Mouse (Mus musculus) hematopoietic stem cell, adult 5-6 weeks (primary cell): ENCODE data around the gene Fxyd6. TPM values are rescaled to one million over a fixed set of nuclear protein-coding genes. Genes with fewer than 3 reads are reported as not detected.

Experiments used
- ATAC-seq, 2 experiments: fragments of 125-278 bp in 1 of 2; replicated peaks in 1 of 2; 2 replicates each; pipeline ENCODE4 v1.8.0; 2016 to 2017; ENCODE audit warnings: inconsistent platforms in 2 of 2, mild to moderate bottlenecking in 2 of 2, moderate number of reproducible peaks in 2 of 2, low read depth in 1 of 2, moderate TSS enrichment in 1 of 2; ENCODE audit not compliant: low FRiP score in 2 of 2, poor library complexity in 2 of 2, severe bottlenecking in 2 of 2, insufficient read depth in 1 of 2, low TSS enrichment in 1 of 2
- total RNA-seq: library from RNA; stranded (forward); fragments of 172-1452, 232-1000 nt; gene quantifications from 2 replicates; pipeline ENCODE4 v1.2.3, GENCODE M21; 2017

Fxyd6 gene
- total RNA-seq, 1 experiment from 2014 or later = not detected

DNA sequence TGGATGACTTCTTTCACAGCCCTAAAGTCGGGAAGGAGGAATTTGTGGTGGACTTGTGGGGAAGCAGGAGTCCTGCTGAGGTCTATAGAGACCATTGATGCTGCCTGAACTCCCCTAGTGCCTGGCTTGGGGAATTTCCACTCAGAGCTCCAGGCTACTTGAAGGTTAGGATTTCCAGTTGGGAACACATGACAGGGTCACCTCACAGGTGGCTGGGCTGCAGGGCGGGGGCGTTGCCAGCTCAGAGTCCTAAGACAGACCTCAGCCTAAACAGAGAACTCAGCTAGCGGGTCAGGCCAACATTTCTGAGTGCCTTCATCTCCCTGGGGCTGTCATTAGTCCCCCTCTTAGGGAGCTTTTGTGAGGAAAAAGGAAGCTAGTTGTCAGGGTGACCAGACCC is 31.9 kb downstream of the Fxyd6 start:
- no peak for ATAC-seq

DNA sequence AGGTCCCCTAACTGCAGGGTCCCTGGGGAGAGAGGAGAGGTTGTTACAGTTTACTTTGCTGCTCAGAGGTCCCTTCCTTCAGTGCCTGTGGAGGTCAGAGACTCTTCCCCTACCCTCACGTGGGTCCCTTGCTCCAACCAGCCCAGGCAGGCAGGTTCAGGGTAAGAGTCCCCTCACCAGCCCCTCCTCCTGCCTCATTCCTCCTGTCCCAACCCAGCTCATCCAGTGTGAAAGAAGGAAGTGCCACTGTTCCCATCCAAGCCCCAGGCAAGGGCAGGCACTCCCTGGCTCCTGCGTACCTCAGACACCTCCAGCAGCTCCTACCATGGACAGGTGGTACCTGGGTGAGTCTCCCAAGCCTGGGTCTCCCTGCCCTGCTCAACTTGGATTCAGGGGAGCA is 33.0 kb downstream of the Fxyd6 start:
- ATAC-seq = no peak

DNA sequence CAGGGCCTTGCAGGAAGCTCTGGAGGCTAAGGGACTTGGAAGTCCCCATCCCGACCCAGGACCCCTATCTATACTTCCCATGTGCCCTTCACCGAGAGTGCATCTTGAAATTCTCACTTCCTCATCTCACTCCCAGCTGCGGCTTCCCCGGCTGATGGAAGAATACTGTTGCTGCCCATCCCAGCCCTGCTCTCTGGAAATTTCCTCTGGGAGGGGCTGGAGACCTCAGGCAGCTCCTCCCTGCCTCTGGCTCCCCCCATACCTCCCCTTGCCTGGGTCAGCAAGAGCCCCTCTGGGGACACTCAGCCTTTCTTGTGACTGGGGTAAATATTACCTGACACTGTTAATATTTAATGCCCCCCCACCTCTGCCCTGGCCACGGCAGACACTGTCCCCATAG is 35.7 kb downstream of the Fxyd6 start:
- no peak for ATAC-seq

DNA sequence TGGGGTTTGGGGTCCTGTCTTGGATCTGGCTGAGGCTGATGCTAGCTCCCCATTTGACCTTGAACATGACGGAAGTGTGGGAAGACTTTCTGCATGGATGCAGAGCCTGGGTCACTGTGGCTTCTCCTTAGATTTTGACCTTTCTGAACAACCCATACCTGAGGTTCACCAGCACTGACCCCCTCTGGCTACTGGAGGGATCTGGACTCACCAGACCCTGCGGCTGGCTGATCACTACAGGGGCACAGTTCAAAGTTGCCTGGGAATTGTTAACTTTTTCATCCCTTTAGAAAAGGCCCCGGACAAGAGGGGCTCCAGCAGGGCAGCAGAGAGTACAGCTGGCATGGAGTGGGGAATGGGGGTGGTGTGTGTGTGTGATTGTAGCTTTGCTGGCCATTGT is 36.8 kb downstream of the Fxyd6 start:
- no peak for ATAC-seq

DNA sequence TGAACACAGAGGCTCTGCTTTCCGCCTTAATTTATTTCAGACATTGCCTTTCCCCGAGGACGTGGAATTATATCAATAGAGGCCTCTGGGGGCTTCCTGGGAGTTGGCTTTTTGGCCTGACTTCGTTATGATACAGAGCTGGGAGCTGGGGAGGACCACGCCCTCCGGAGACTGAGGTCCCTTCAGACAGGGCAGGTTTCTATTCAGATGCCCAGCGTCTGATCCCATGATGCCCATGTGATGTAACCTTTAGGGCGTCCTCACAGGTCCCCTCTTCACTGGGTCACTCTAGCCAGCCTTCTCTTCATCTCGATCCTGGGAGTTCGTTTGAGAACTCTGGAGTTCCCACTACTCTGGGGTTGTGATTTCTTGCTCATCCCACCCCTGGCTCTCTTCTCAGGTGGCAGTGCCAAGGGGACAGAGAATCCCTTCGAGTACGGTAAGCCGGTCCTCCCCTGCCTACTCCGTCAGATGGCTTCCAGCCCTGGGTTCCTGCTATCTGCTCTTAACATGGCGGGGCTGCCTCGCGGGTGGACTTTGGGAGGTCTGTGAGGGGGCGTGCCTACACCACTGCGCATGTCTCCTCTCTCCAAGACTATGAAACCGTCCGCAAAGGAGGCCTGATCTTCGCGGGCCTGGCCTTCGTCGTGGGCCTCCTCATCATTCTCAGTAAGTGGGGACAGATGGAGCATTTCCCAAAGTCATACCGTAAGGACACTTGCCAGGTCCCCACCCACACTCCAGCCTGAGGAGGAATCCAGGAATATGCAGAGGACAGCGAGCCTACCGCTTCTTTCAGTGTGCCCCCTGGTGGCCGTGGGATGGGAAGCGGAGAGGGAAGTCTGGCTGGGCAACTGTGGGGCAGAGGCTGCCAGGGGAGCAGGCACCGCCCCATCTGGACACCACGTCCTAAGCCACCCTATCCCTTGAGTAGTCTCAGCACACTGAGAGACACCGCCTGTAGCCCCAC is 38.0 kb downstream of the Fxyd6 start:
- peak in 1 of 2 experiments; percentile 69; a peak in 3 of 4 replicates for ATAC-seq

DNA sequence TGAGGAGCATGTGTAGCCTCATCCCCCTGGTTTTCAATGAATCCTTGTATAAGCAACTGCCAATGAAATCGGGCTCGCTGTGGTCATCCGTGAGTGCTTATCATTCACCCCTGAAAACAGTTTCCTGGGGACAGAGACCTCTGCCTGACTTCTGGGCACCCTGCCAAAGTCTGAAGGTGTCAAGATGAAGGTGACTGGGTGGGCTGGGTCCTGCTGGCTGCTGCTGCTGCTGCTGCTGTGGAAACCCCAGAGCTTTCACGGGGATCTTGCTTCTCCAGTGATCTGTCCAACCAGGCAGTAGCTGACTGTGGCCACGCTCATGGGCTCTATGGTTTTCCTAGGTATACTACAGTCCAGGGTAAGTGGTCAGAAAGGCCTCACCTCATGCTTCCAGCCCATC is 40.2 kb downstream of the Fxyd6 start:
- no peak for ATAC-seq

DNA sequence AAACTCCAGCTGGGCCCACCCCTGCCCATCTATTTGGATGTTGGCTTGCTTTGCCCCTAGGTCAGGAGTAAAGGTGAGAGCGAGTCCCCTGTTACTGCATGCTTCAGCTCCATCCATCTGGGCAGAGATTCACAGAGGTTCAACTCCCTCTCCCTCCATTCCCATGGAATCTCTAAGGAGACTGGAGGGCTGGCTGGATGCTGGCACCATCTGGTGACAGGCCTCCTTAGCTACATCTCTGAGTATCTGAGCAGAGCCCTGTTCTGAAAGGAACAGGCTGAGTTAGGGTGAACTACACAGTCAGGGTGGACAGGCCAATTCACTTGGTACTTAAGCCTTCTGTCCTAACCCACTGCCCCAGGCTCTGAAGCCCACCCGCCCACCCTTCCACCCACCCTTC is 40.6 kb downstream of the Fxyd6 start:
- ATAC-seq = no peak

DNA sequence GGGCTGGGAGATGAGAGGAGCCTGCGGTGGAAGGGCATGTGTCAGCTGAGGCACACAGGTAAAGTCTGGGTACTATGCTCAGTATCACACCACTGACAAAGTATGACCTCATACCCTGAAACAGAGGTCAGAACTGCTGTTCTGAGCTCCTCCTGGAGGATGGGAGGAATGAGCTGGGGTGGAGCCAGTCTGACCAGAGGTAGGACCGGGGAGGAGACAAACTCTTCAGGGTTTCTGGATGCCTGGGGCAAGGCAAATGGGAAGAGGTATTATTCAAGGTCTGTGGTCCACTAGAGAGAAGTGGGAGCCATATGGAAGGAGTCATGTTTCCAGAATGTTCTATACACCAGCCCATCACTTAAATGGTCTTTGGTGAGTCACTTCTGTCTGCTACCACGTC is 41.1 kb downstream of the Fxyd6 start:
- no peak for ATAC-seq

DNA sequence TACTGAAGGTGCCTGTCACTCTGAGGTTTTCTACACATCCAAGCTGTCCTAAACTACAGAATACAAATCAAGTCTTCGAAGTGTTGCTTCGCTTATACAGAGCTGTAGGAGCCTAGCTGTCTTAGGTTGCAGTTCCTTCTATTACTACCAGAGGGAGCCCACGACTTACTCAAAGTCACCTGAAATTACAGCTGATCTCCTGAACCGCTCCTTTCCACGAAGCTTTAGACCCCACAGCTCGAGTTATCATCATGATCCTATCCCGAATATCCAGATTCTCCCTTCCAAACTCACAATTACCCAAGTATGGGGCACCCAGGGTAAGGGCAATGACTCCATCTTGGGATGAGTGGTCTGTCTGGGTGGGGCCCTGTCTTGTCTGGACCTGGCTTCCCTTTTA is 41.8 kb downstream of the Fxyd6 start:
- ATAC-seq = peak; percentile 49 to 52; a peak in 3 of 4 replicates

DNA sequence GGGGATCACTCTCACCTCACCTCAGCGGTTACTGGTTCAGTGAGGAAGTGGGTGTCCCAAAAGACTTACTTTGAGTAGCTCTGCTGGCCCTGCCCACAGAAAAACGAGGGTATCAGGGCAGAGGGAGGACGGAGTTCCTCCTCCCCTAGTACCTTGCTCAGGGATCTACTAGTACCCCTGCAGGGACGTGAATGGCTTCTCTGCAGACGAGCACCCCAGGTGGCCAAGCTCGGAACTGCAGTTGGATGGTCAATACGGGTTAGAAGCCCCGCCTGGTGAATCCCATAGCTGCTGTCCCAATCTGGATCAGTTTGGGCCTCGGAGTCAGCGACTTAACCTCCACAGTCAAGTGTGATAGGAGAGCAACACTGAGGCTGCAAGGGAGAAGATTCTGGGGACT is 42.3 kb downstream of the Fxyd6 start:
- ATAC-seq = peak; percentile 67 to 76; a peak in 2 of 4 replicates

DNA sequence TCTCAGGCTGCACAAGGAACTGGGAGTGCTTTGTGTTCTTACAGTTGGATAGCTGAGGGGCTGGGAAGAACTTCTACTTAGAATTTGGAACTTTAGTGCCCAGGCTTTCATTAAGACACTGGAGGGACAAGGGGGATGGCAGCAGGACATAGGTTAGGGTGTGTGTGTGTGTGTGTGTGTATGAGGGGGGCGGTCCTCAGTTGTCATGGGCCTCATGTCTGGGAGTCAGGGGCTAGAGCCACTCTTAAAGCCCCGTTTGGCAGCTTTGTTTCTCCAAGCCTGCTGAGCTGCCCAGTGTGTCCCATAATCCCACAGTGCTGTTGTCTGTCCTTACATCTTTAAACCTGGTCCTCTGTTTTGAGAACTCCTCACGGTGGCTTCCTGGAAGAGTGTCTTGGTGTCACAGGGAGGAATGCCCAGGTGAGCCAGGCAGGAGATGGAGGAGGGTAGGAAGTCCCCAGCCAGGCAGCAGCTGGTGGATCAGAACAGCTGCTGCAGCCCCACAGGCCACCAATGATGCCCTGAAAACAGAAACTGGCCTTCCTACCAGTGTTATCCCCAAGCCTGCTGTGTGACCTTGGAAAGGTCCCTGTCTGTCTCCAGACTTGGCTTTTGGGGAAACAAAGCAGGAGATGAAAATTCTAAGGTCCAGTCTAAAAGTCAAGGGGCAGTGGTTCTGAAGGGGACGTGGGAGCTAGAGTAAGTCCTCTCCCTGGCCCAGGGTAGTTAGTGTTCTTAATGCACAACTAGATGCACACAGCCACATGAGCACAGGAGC is 42.9 kb downstream of the Fxyd6 start:
- ATAC-seq = no peak

DNA sequence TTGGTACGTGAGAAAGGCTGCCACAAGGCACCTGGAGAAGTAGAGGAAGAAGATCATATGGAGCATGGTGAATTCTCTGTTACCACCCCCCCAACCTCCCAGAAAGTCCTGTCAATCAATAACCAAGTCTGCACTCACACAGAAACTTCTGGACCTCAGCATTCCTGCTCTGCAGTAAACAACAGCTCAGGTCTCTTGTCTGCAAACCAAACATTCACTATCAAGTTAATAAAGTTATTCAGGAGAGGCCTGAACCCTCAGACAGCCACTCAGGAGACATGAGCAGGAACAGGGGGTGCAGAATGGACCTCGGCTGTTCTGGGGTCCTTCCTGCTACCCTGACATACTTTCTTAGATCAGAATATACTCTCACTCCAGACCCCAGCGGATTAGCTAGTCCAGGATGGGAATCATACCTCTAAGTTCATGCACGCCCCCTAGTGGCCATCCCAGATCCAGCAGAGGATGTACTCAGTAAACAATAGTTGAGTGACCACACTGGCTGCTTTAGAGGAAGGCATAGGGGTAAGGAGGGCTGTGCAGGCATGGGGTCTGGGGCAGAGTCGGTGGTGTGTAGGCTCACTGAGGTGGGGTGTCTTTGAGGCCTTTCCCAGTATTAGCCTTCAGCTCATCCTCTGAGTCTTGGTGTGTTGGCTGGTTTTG is 43.6 kb downstream of the Fxyd6 start:
- no peak for ATAC-seq

DNA sequence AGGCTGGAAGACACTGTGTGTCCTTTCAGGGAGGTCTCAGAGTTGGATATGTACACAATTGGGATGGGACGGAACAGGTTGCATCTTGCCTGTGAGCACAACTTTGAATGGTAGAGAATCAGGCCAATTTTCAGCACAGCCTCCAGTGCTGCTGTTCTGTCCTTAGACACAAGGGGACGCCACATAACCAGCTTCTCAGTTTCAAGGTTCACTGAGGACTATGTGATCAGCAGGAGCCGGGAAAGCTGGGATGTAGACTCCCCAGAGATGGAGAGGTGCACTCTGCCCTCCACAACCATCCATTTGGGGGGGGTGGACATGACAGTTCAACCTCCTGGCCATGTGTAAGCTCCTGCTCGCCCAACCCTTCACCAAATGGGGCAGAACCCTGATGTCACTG is 45.9 kb downstream of the Fxyd6 start:
- no peak for ATAC-seq

DNA sequence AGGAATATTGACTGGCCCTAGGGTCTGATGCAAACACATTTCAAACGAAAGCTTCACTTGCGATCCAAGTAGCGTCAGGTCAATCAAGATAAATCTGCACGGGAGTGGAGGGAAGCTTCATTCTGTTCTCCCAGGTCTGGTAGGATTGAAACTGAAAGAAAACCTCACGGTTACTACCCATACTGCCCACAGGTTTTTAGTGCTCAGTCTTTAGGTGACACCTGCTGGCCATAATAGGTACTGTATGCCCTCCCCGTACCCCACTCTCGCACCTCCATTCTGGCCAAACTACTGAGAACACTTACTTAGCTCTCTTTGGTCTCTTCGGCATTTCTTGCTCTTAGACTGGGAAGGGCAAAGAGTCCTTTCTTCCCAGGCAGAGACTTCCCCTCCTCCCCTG is 47.3 kb downstream of the Fxyd6 start:
- peak; percentile 81 to 93 for ATAC-seq

DNA sequence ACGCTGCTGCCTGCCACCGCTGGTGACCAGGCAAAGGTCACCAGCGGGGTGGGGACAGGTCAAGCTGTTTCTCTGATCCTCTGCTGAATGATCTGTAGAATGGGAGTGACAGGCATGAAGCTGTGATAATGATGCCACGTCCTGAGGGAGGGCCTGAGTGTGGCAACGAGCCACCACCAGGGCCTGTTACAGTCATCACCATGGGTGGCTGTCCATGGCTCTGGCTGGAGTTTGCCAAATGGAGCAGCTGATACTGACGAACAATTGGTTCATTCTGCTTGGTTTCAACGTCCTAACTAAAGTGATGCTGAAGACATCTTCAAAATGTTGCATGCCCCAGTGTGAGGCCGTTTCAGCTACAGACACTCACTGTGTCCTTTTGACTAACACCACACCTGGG is 48.3 kb downstream of the Fxyd6 start:
- ATAC-seq = no peak

DNA sequence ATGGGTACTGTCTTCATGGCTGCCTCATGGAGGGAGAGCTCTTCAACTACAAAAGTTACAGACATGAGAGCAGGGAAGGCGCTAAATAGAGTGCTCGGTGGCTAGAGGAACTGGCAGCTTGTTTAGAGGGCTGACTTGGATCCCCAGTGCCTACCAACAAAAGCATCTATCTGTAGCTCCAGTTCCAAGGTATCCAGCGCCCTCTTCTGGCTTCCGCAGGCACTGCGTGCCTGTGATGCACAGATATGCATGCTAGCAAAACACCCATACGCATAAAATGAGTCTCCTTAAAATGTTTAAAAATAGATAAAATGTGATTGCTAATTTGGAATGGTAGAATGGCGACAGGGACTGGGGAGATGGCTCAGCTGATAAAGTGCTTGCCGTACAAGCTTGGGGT is 51.2 kb downstream of the Fxyd6 start:
- ATAC-seq = no peak

DNA sequence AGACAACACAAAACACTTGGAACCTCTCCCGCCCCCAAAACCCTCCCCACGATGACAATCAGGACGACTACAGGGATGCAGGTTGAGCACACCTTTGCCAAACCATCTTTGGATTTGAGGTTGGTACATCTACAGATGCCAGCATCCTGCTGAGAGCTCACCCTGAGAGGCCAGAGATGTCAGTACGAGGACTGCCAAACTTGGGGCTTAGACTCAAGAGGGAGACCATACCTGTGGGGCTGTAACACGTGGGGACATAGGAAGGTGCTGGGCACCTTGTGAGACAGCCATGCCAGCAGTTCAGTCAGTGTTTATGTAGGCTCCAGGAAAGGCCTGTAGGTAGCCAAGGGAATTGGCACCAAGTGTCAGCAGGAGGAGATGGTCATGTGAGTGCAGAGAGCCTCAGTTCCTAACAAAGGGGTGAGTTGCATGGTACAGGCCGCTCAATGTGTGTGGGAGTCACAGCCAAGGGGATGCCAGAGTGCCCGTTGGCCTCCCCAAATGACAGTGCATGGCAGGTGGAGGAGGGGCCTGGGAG is 52.8 kb downstream of the Fxyd6 start:
- no peak for ATAC-seq

DNA sequence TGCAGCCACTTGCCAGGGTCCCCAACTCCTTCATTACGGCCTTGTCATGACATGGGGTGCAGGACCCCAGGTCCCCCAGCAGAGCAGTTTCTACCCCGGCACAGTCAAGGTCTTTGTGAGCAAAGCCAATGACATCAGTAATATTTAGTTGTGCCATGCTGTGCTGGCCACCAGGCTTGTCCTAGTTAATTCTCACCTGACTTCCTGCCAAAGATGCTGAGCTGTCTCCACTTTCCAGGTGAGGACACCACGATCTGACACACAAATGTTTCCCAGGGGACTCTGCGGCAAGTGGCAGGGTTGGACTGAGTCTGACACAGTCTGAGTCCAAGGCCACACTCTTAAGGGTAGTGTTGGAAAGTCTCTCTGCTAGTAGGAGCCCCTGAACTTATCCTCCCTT is 56.5 kb downstream of the Fxyd6 start, which contains the start of gene Dscaml1:
Gene Dscaml1 (plus strand): TSS at position 173 of the 400 bp plus-strand sequence.
- no peak for ATAC-seq
